Mouse (Mus musculus) lung, postnatal 25 days (tissue): ENCODE data around the gene Cdh16.

Experiments
- DNase-seq: peaks from one replicate; pipeline ENCODE4 v3.0.0; 2022; ENCODE audit warnings: low spot score

Gene Cdh16

GRCm38 (mm10) chr8:104570436-104571343 is 53.5 kb downstream of the Cdh16 start:
- DNase-seq: peak; percentile 86

- DNase-seq: peak; percentile 11
Measured at GRCm38 (mm10) chr8:104569559-104569958, 54.6 kb downstream of the Cdh16 start.

- DNase-seq: no peak
Measured at GRCm38 (mm10) chr8:104565457-104565798, 58.8 kb downstream of the Cdh16 start.

GRCm38 (mm10) chr8:104564633-104565456 is 59.4 kb downstream of the Cdh16 start:
- DNase-seq: peak; percentile 89

- no peak for DNase-seq
Measured at GRCm38 (mm10) chr8:104560731-104561130, 63.5 kb downstream of the Cdh16 start.

- no peak for DNase-seq
Measured at GRCm38 (mm10) chr8:104557226-104557625, 67.0 kb downstream of the Cdh16 start.

GRCm38 (mm10) chr8:104555191-104555590 is 69.0 kb downstream of the Cdh16 start:
- DNase-seq: peak; percentile 16
